Comparison of ENCODE assay signal across 1 mouse cellular context in the genomic region with DNA sequence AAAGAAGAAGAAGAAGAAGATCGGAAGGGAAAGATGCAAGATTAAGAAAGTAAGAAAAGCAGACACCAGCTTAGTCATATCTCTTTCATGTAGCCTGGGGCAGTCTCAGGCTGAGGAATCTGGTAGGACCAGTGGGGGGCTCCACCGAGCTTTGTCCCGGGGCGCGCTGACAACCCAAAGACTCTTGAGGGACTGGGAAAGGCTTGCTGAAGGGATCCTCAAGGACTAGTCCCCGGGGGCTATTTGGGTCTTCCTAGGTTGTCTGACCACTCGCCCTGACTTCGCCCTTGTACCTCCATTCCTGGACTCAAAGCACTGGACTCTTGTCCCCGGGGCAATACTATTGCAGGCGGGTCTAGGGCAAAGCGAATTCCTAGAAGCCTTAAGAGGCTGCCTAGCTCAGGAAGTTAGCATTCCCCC.
TF ChIP-seq lines count a peak whose summit lies in the region.

No protein-coding gene starts in this region.

TF ChIP-seq in myocyte, 11 proteins besides CTCF, POLR2A, EP300 and RAD21:
- TF ChIP-seq E2F4 (IDR thresholded peaks at IDR 0.05; ENCODE audit: insufficient read depth) (no peak), MYOD1 (IDR thresholded peaks at IDR 0.05; ENCODE audit: control insufficient read depth in 1 of 3, insufficient read length in 2 of 3, low read depth in 2 of 3) (no peak), SRF (IDR thresholded peaks at IDR 0.05; ENCODE audit: control insufficient read depth, insufficient read length, low read depth) (no peak), TCF12 (IDR thresholded peaks at IDR 0.05; ENCODE audit: insufficient read depth, poor library complexity, severe bottlenecking) (no peak), REST (IDR thresholded peaks at IDR 0.05; ENCODE audit: insufficient read depth, insufficient read length) (no peak), CEBPB (IDR thresholded peaks at IDR 0.05; ENCODE audit: insufficient read depth, poor library complexity, severe bottlenecking) (no peak), MYOG (IDR thresholded peaks at IDR 0.05; ENCODE audit: control insufficient read depth in 1 of 3, insufficient read depth in 1 of 3, insufficient read length in 2 of 3, low read depth in 2 of 3) (no peak), TCF3 (IDR thresholded peaks at IDR 0.05; ENCODE audit: insufficient read length, low read depth) (no peak), POLR2AphosphoS2 (IDR thresholded peaks at IDR 0.05; ENCODE audit: insufficient read length, low read depth) (no peak), MAX (IDR thresholded peaks at IDR 0.05; ENCODE audit: low read depth) (no peak), USF1 (IDR thresholded peaks at IDR 0.05; ENCODE audit: low read depth) (no peak)
